Mouse (Mus musculus): ENCODE measurements at regions not wholly inside any gene's neighbourhood (a gene's known extent, or its start where the extent isn't known, plus 50 kb on each side); places are given as distances from the start of the nearest gene placed in this dataset.

- no peak for TF ChIP-seq JUN (IDR thresholded peaks at IDR 0.05; ENCODE audit: insufficient read depth, low read depth, low read length)
- TF ChIP-seq TBP (conservative IDR thresholded peaks at IDR 0.05; ENCODE audit: low read depth, low read length) = no peak
- dilution Hi-C loops (cut with MboI; ENCODE audit: extremely low pct_ligation_motif_present, extremely low pct_unique_long_range_greater_than_20kb, low sequenced_read_pairs) = no loop called here
- DNase-seq (ENCODE audit: extremely low read depth) = no peak
- no peak overlapping the region for H3K27ac ChIP-seq (ENCODE audit: insufficient read depth, low read depth)
- H3K9ac ChIP-seq (ENCODE audit: insufficient read depth, low read depth) = no peak overlapping the region
- peaks cover 74% of the 10 kb centered on the region for H3K9me3 ChIP-seq (replicated peaks; ENCODE audit: low read length)
- H3K4me2 ChIP-seq (ENCODE audit: insufficient read depth, low read depth, poor library complexity, severe bottlenecking) = no peak overlapping the region
- in situ Hi-C loops (cut with MboI; ENCODE audit: low pct_ligation_motif_present, low pct_unique_long_range_greater_than_20kb, low sequenced_read_pairs) = no loop called here
- no peaks in the 10 kb centered on the region for H3K36me3 ChIP-seq (replicated peaks in 1 of 2; ENCODE audit: control insufficient read depth in 1 of 2, insufficient read depth in 1 of 2, low read length in 1 of 2)
- H3K79me2 ChIP-seq (replicated peaks; ENCODE audit: control insufficient read depth, extremely low read depth, insufficient read depth, poor library complexity, severe bottlenecking) = no peaks in the 10 kb centered on the region
- H3K4me1 ChIP-seq (ENCODE audit: control insufficient read depth in 1 of 2, insufficient read depth in 2 of 2) = no peaks in the 10 kb centered on the region
- no peak overlapping the region for H3K4me3 ChIP-seq (replicated peaks in 1 of 3; ENCODE audit: low read depth in 2 of 3, low read length in 2 of 3, poor library complexity in 1 of 3)
- no peaks in the 10 kb centered on the region for H3K27me3 ChIP-seq (replicated peaks)
These were observed 307.3 kb upstream of the Arglu1 start for GRCm38 (mm10) chr8:8997621-8998020.

DNA sequence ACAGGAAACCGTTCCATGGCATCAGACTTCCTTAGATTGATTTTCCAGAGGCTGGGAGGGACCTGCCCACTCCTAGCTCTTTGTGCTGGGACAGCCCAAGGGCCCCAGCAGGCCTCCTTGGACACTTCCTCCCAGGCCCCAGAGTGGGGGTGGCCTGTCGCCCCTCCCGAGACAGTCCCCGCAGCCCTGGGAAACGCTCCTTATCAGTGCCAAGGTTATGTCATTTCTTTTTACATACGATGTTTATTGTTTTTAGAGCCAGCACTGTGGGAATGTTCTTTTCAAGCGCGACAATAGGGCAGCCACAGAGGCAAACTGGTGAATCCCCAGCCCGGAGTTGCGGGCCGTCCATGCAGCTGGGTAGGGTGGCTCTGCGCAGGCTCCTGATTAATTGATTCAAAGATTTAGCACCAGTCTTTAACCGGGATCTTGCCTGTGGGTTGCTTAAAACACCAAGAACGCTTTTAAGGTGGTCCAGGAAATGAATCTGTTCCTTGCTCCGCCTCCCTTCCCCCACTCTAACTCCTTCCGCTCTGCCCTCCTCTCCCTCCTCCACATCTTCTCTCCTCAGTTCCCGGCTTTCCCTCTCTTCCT, 304.4 kb upstream of the Arglu1 start:
- no peak for DNase-seq (ENCODE audit: extremely low read depth)
- in situ Hi-C loops (cut with MboI; ENCODE audit: low pct_ligation_motif_present, low pct_unique_long_range_greater_than_20kb, low sequenced_read_pairs) = no loop called here
- Histone ChIP-seq H3K4me2 (ENCODE audit: insufficient read depth, low read depth, poor library complexity, severe bottlenecking) (no peak overlapping the region), H3K27me3 (replicated peaks) (no peaks in the 10 kb centered on the region), H3K36me3 (replicated peaks in 1 of 2; ENCODE audit: control insufficient read depth in 1 of 2, insufficient read depth in 1 of 2, low read length in 1 of 2) (no peaks in the 10 kb centered on the region), H3K79me2 (replicated peaks; ENCODE audit: control insufficient read depth, extremely low read depth, insufficient read depth, poor library complexity, severe bottlenecking) (no peaks in the 10 kb centered on the region), H3K9ac (ENCODE audit: insufficient read depth, low read depth) (no peak overlapping the region), H3K9me3 (replicated peaks; ENCODE audit: low read length) (peaks cover 65% of the 10 kb centered on the region), H3K27ac (ENCODE audit: insufficient read depth, low read depth) (no peak overlapping the region), H3K4me1 (ENCODE audit: control insufficient read depth in 1 of 2, insufficient read depth in 2 of 2) (no peaks in the 10 kb centered on the region), H3K4me3 (replicated peaks in 1 of 3; ENCODE audit: low read depth in 2 of 3, low read length in 2 of 3, poor library complexity in 1 of 3) (no peak overlapping the region)
- dilution Hi-C loops (cut with MboI; ENCODE audit: extremely low pct_ligation_motif_present, extremely low pct_unique_long_range_greater_than_20kb, low sequenced_read_pairs) = no loop called here
- TF ChIP-seq TCF12 (IDR thresholded peaks at IDR 0.05; ENCODE audit: low read depth, low read length) = no peak
- TF ChIP-seq SIN3A (IDR thresholded peaks at IDR 0.05; ENCODE audit: low read length) = no peak
- no peak for TF ChIP-seq ZNF384 (IDR thresholded peaks at IDR 0.05; ENCODE audit: low read depth, low read length)

GRCm38 (mm10) chr8:8994008-8994407, 303.7 kb upstream of the Arglu1 start:
- Histone ChIP-seq H3K4me3 (replicated peaks in 1 of 3; ENCODE audit: low read depth in 2 of 3, low read length in 2 of 3, poor library complexity in 1 of 3) (no peak overlapping the region), H3K79me2 (replicated peaks; ENCODE audit: control insufficient read depth, extremely low read depth, insufficient read depth, poor library complexity, severe bottlenecking) (no peaks in the 10 kb centered on the region), H3K27ac (ENCODE audit: insufficient read depth, low read depth) (no peak overlapping the region), H3K9me3 (replicated peaks; ENCODE audit: low read length) (peaks cover 60% of the 10 kb centered on the region), H3K36me3 (replicated peaks in 1 of 2; ENCODE audit: control insufficient read depth in 1 of 2, insufficient read depth in 1 of 2, low read length in 1 of 2) (no peaks in the 10 kb centered on the region), H3K4me2 (ENCODE audit: insufficient read depth, low read depth, poor library complexity, severe bottlenecking) (no peak overlapping the region), H3K27me3 (replicated peaks) (no peaks in the 10 kb centered on the region), H3K4me1 (ENCODE audit: control insufficient read depth in 1 of 2, insufficient read depth in 2 of 2) (no peaks in the 10 kb centered on the region), H3K9ac (ENCODE audit: insufficient read depth, low read depth) (no peak overlapping the region)
- TF ChIP-seq MAZ (IDR thresholded peaks at IDR 0.05; ENCODE audit: low read depth, low read length) = no peak
- no peak for TF ChIP-seq SIN3A (IDR thresholded peaks at IDR 0.05; ENCODE audit: low read length)
- no peak for TF ChIP-seq ZC3H11A (IDR thresholded peaks at IDR 0.05; ENCODE audit: low read depth, low read length)
- TF ChIP-seq BHLHE40 (IDR thresholded peaks at IDR 0.05; ENCODE audit: low read depth, low read length) = no peak
- TF ChIP-seq MAX (IDR thresholded peaks at IDR 0.05; ENCODE audit: low read length) = no peak
- no peak for TF ChIP-seq NRF1 (IDR thresholded peaks at IDR 0.05; ENCODE audit: low read depth, low read length)
- TF ChIP-seq TBP (conservative IDR thresholded peaks at IDR 0.05; ENCODE audit: low read depth, low read length) = no peak
- TF ChIP-seq HCFC1 (IDR thresholded peaks at IDR 0.05; ENCODE audit: low read depth, low read length) = no peak
- no peak for TF ChIP-seq CHD2 (IDR thresholded peaks at IDR 0.05; ENCODE audit: low read length)
- no peak for TF ChIP-seq NELFE (IDR thresholded peaks at IDR 0.05; ENCODE audit: low read depth, low read length)
- no peak for TF ChIP-seq RCOR1 (conservative IDR thresholded peaks at IDR 0.05; ENCODE audit: low read depth, low read length)
- no peak for TF ChIP-seq ZMIZ1 (IDR thresholded peaks at IDR 0.05; ENCODE audit: low read depth, low read length)
- dilution Hi-C loops (cut with MboI; ENCODE audit: extremely low pct_ligation_motif_present, extremely low pct_unique_long_range_greater_than_20kb, low sequenced_read_pairs) = no loop called here
- in situ Hi-C loops (cut with MboI; ENCODE audit: low pct_ligation_motif_present, low pct_unique_long_range_greater_than_20kb, low sequenced_read_pairs) = no loop called here
- DNase-seq (ENCODE audit: extremely low read depth) = no peak

Measured in CH12.LX (cell line).